Mouse (Mus musculus): Measurements from ENCODE around the gene Sox6. TPM values are rescaled to one million over a fixed set of nuclear protein-coding genes. Genes with fewer than 3 reads are reported as not detected.

Sox6 gene
- polyA plus RNA-seq, 1 experiment from 2014 or later, result 37.5 TPM

GRCm38 (mm10) chr7:115543596-115543995 is 495.0 kb downstream of the Sox6 start:
- Histone ChIP-seq H3K9me3 (replicated peaks; ENCODE audit: control insufficient read depth, low read length) (no peaks in the 10 kb centered on the region), H3K9ac (ENCODE audit: low read length) (no peak overlapping the region), H3K36me3 (ENCODE audit: control insufficient read depth, insufficient read depth, low read length) (no peaks in the 10 kb centered on the region), H3K4me3 (replicated peaks; ENCODE audit: low read length) (no peak overlapping the region), H3K4me1 (ENCODE audit: control insufficient read depth, insufficient read depth, low read length) (peaks cover 4% of the 10 kb centered on the region; the same call in 1 of the 2 replicates), H3K27me3 (ENCODE audit: control insufficient read depth, insufficient read depth, low read length) (no peaks in the 10 kb centered on the region), H3K4me2 (ENCODE audit: low read depth, low read length) (no peak overlapping the region), H3K27ac (ENCODE audit: low read length) (no peak overlapping the region)
- no peak for ATAC-seq (ENCODE audit: insufficient read depth, low FRiP score)
- 68% methylated on average over 4 of the region's 4 CpGs for WGBS

GRCm38 (mm10) chr7:115540261-115540660 is 498.3 kb downstream of the Sox6 start:
- Histone ChIP-seq H3K36me3 (ENCODE audit: control insufficient read depth, insufficient read depth, low read length) (no peaks in the 10 kb centered on the region), H3K4me2 (ENCODE audit: low read depth, low read length) (no peak overlapping the region), H3K27me3 (ENCODE audit: control insufficient read depth, insufficient read depth, low read length) (no peaks in the 10 kb centered on the region), H3K4me1 (ENCODE audit: control insufficient read depth, insufficient read depth, low read length) (peaks cover 4% of the 10 kb centered on the region; the same call in 1 of the 2 replicates), H3K27ac (ENCODE audit: low read length) (no peak overlapping the region), H3K9ac (ENCODE audit: low read length) (no peak overlapping the region), H3K9me3 (replicated peaks; ENCODE audit: control insufficient read depth, low read length) (no peaks in the 10 kb centered on the region), H3K4me3 (replicated peaks; ENCODE audit: low read length) (no peak overlapping the region)
- 27% methylated on average over 2 of the region's 2 CpGs for WGBS
- no peak for ATAC-seq (ENCODE audit: insufficient read depth, low FRiP score)

GRCm38 (mm10) chr7:115539003-115539402 is 499.6 kb downstream of the Sox6 start:
- H3K9me3 ChIP-seq (replicated peaks; ENCODE audit: control insufficient read depth, low read length), result no peaks in the 10 kb centered on the region
- H3K27ac ChIP-seq (ENCODE audit: low read length), result no peak overlapping the region
- H3K4me2 ChIP-seq (ENCODE audit: low read depth, low read length), result no peak overlapping the region
- no peak overlapping the region for H3K4me3 ChIP-seq (replicated peaks; ENCODE audit: low read length)
- 69% methylated on average over 9 of the region's 9 CpGs for WGBS
- peaks cover 4% of the 10 kb centered on the region; the same call in 1 of the 2 replicates for H3K4me1 ChIP-seq (ENCODE audit: control insufficient read depth, insufficient read depth, low read length)
- H3K9ac ChIP-seq (ENCODE audit: low read length), result no peak overlapping the region
- no peaks in the 10 kb centered on the region for H3K36me3 ChIP-seq (ENCODE audit: control insufficient read depth, insufficient read depth, low read length)
- no peaks in the 10 kb centered on the region for H3K27me3 ChIP-seq (ENCODE audit: control insufficient read depth, insufficient read depth, low read length)
- ATAC-seq (ENCODE audit: insufficient read depth, low FRiP score), result no peak

GRCm38 (mm10) chr7:115537636-115538035 is 501.0 kb downstream of the Sox6 start:
- no peak overlapping the region for H3K4me2 ChIP-seq (ENCODE audit: low read depth, low read length)
- H3K27ac ChIP-seq (ENCODE audit: low read length), result no peak overlapping the region
- no peak overlapping the region for H3K4me3 ChIP-seq (replicated peaks; ENCODE audit: low read length)
- no peaks in the 10 kb centered on the region for H3K9me3 ChIP-seq (replicated peaks; ENCODE audit: control insufficient read depth, low read length)
- WGBS, result 88% methylated on average over 3 of the region's 3 CpGs
- no peaks in the 10 kb centered on the region for H3K27me3 ChIP-seq (ENCODE audit: control insufficient read depth, insufficient read depth, low read length)
- no peaks in the 10 kb centered on the region for H3K4me1 ChIP-seq (ENCODE audit: control insufficient read depth, insufficient read depth, low read length)
- H3K9ac ChIP-seq (ENCODE audit: low read length), result no peak overlapping the region
- ATAC-seq (ENCODE audit: insufficient read depth, low FRiP score), result no peak
- no peaks in the 10 kb centered on the region for H3K36me3 ChIP-seq (ENCODE audit: control insufficient read depth, insufficient read depth, low read length)

- Histone ChIP-seq H3K27me3 (ENCODE audit: control insufficient read depth, insufficient read depth, low read length) (no peaks in the 10 kb centered on the region), H3K9ac (ENCODE audit: low read length) (no peak overlapping the region), H3K4me3 (replicated peaks; ENCODE audit: low read length) (no peak overlapping the region), H3K27ac (ENCODE audit: low read length) (no peak overlapping the region), H3K36me3 (ENCODE audit: control insufficient read depth, insufficient read depth, low read length) (no peaks in the 10 kb centered on the region), H3K4me1 (ENCODE audit: control insufficient read depth, insufficient read depth, low read length) (no peaks in the 10 kb centered on the region), H3K4me2 (ENCODE audit: low read depth, low read length) (no peak overlapping the region), H3K9me3 (replicated peaks; ENCODE audit: control insufficient read depth, low read length) (no peaks in the 10 kb centered on the region)
- ATAC-seq (ENCODE audit: insufficient read depth, low FRiP score), result no peak
- 77% methylated on average over 3 of the region's 3 CpGs for WGBS
Observed at GRCm38 (mm10) chr7:115536521-115536920, 502.1 kb downstream of the Sox6 start.

DNA sequence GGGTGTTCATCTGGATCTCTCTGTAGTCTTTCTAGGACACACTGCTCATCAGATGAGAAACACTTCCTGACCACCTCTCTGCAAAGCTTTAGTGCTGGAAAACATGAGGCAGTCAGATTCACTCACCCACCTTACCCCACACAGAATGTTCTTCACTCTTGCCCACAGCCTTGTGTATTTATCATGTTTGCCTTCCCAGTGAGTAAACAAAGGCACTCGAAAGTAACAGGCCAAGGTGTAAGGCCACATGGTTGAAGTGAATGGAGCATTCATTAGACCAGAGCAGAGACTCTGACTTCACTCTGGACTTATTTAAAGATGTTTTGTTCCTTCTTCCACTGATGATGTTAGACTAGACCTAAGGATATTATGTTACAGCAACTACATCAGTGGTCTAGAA is 506.7 kb downstream of the Sox6 start:
- H3K9ac ChIP-seq (ENCODE audit: low read length), result no peak overlapping the region
- H3K9me3 ChIP-seq (replicated peaks; ENCODE audit: control insufficient read depth, low read length), result no peaks in the 10 kb centered on the region
- no peak overlapping the region for H3K4me3 ChIP-seq (replicated peaks; ENCODE audit: low read length)
- 34% methylated on average over 1 of the region's 1 CpGs for WGBS
- no peak for ATAC-seq (ENCODE audit: insufficient read depth, low FRiP score)
- no peaks in the 10 kb centered on the region for H3K4me1 ChIP-seq (ENCODE audit: control insufficient read depth, insufficient read depth, low read length)
- no peak overlapping the region for H3K4me2 ChIP-seq (ENCODE audit: low read depth, low read length)
- no peaks in the 10 kb centered on the region for H3K36me3 ChIP-seq (ENCODE audit: control insufficient read depth, insufficient read depth, low read length)
- no peaks in the 10 kb centered on the region for H3K27me3 ChIP-seq (ENCODE audit: control insufficient read depth, insufficient read depth, low read length)
- no peak overlapping the region for H3K27ac ChIP-seq (ENCODE audit: low read length)

DNA sequence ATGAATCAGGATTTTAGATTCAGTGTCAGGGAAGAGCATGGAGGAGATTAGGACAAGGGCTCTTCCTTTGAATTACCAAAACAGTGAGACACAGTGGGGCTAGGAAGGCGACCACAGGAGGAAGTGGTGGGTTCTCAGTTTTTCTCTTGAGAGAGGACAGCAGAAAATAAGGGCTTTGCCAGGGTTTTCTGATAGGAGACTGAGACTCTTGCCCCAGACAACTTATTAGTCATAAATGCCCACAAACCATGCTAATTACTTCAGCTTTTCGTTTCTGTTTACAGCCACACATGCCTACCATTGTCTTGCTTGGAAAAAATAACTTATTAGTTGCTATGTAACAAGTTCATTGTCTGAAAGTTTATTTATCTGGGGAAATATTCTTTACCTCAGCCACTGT is 507.4 kb downstream of the Sox6 start:
- no peak overlapping the region for H3K4me2 ChIP-seq (ENCODE audit: low read depth, low read length)
- no peaks in the 10 kb centered on the region for H3K9me3 ChIP-seq (replicated peaks; ENCODE audit: control insufficient read depth, low read length)
- no peak overlapping the region for H3K4me3 ChIP-seq (replicated peaks; ENCODE audit: low read length)
- WGBS, result 74% methylated on average over 2 of the region's 2 CpGs
- no peaks in the 10 kb centered on the region for H3K36me3 ChIP-seq (ENCODE audit: control insufficient read depth, insufficient read depth, low read length)
- H3K27ac ChIP-seq (ENCODE audit: low read length), result no peak overlapping the region
- H3K9ac ChIP-seq (ENCODE audit: low read length), result no peak overlapping the region
- no peaks in the 10 kb centered on the region for H3K27me3 ChIP-seq (ENCODE audit: control insufficient read depth, insufficient read depth, low read length)
- H3K4me1 ChIP-seq (ENCODE audit: control insufficient read depth, insufficient read depth, low read length), result no peaks in the 10 kb centered on the region
- no peak for ATAC-seq (ENCODE audit: insufficient read depth, low FRiP score)

DNA sequence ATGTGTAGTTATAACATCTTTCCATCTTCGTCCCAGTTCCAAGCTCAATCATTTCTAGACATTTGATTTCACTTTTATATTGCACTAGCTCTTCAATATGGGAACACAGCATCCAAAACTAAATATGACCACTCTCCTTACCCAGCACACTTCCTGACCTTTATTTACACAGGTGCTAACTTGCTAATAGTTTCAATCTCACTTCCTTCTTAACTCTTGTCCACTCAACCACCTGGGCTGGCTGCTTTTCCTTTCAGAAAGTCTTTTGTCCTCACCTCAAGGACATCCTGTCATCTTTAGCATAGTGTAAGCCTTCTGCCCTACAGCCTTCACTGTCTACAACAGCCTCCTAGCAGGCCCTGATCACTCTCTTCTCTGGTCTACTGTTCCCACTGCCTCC is 520.9 kb downstream of the Sox6 start:
- Histone ChIP-seq H3K4me2 (ENCODE audit: low read depth, low read length) (no peak overlapping the region), H3K9ac (ENCODE audit: low read length) (no peak overlapping the region), H3K27ac (ENCODE audit: low read length) (no peak overlapping the region), H3K4me1 (ENCODE audit: control insufficient read depth, insufficient read depth, low read length) (no peaks in the 10 kb centered on the region), H3K9me3 (replicated peaks; ENCODE audit: control insufficient read depth, low read length) (no peaks in the 10 kb centered on the region), H3K4me3 (replicated peaks; ENCODE audit: low read length) (no peak overlapping the region), H3K27me3 (ENCODE audit: control insufficient read depth, insufficient read depth, low read length) (no peaks in the 10 kb centered on the region), H3K36me3 (ENCODE audit: control insufficient read depth, insufficient read depth, low read length) (no peaks in the 10 kb centered on the region)
- WGBS, result 74% methylated on average over 1 of the region's 1 CpGs
- ATAC-seq (ENCODE audit: insufficient read depth, low FRiP score), result no peak

- Histone ChIP-seq H3K9me3 (replicated peaks; ENCODE audit: control insufficient read depth, low read length) (no peaks in the 10 kb centered on the region), H3K27me3 (ENCODE audit: control insufficient read depth, insufficient read depth, low read length) (no peaks in the 10 kb centered on the region), H3K36me3 (ENCODE audit: control insufficient read depth, insufficient read depth, low read length) (no peaks in the 10 kb centered on the region), H3K4me2 (ENCODE audit: low read depth, low read length) (no peak overlapping the region), H3K9ac (ENCODE audit: low read length) (no peak overlapping the region), H3K4me1 (ENCODE audit: control insufficient read depth, insufficient read depth, low read length) (0 out of 2 replicates have a peak, but pooled peaks cover 3% of the 10 kb centered on the region), H3K4me3 (replicated peaks; ENCODE audit: low read length) (no peak overlapping the region), H3K27ac (ENCODE audit: low read length) (no peak overlapping the region)
- 95% methylated on average over 8 of the region's 8 CpGs for WGBS
- no peak for ATAC-seq (ENCODE audit: insufficient read depth, low FRiP score)
Observed at GRCm38 (mm10) chr7:115513681-115514080, 524.9 kb downstream of the Sox6 start.

GRCm38 (mm10) chr7:115511777-115512176 is 526.8 kb downstream of the Sox6 start:
- 35% methylated on average over 10 of the region's 10 CpGs for WGBS
- no peaks in the 10 kb centered on the region for H3K36me3 ChIP-seq (ENCODE audit: control insufficient read depth, insufficient read depth, low read length)
- H3K27ac ChIP-seq (ENCODE audit: low read length), result no peak overlapping the region
- H3K9me3 ChIP-seq (replicated peaks; ENCODE audit: control insufficient read depth, low read length), result no peaks in the 10 kb centered on the region
- H3K4me3 ChIP-seq (replicated peaks; ENCODE audit: low read length), result no peak overlapping the region
- no peaks in the 10 kb centered on the region for H3K27me3 ChIP-seq (ENCODE audit: control insufficient read depth, insufficient read depth, low read length)
- H3K4me2 ChIP-seq (ENCODE audit: low read depth, low read length), result no peak overlapping the region
- H3K4me1 ChIP-seq (ENCODE audit: control insufficient read depth, insufficient read depth, low read length), result 0 out of 2 replicates have a peak, but pooled peaks cover 3% of the 10 kb centered on the region
- H3K9ac ChIP-seq (ENCODE audit: low read length), result no peak overlapping the region
- ATAC-seq (ENCODE audit: insufficient read depth, low FRiP score), result no peak

All from stomach, embryonic 16.5 days (tissue).